Mouse (Mus musculus): ENCODE measurements around the gene Tcl1b4.

The Tcl1b4 gene

DNA sequence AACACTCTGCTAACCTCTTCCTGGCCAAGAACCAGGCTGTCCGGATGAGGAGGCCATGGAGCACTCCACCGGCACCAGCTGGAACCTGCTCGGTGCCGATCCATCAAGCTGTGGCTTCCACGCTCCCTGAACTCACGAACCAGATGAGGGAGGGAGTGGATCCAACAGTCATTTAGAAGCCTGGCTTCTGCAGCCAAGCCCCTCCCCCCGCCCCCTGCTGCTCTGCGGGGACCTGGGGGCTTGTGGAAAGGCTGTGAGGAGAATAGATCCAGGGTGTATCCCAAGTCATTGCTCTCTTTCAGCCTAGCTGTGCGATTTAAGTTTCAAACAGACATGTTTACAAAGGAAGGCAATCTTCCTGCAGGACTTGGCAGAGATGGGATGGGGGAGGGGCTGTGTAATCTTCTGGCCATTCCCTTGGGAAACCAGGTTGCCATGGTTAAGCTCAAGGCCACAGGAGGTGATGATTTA is 47.0 kb downstream of the Tcl1b4 start:
- peak; percentile 3 for DNase-seq (ENCODE audit: inconsistent ontology term)

DNA sequence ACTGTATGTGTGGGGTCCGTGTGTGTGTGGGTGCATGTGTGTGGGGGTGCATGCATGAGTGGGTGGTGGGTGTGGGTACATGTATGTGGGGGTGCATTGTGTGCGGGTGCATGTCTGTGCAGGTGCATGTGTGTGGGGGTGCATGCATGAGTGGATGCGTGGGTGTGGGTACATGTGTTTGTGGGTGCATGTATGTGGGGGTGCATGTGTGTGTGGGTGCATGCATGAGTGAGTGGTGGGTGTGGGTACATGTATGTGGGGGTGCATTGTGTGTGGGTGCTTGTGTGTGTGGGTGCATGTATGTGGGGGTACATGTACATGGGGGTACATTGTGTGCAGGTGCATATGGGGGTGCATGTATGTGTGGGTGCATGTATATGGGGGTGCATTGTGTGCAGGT is 52.0 kb downstream of the Tcl1b4 start:
- no peak for DNase-seq (ENCODE audit: inconsistent ontology term)
